Mouse (Mus musculus): ENCODE results near the gene Cox17.

The Cox17 gene

GRCm38 (mm10) chr16:38349881-38350280 lies 3.1 kb downstream of the Cox17 start:
- no peak for DNase-seq (ENCODE audit: low spot score)

GRCm38 (mm10) chr16:38350361-38350855 lies 3.6 kb downstream of the Cox17 start:
- no peak for DNase-seq (ENCODE audit: low spot score)

DNA sequence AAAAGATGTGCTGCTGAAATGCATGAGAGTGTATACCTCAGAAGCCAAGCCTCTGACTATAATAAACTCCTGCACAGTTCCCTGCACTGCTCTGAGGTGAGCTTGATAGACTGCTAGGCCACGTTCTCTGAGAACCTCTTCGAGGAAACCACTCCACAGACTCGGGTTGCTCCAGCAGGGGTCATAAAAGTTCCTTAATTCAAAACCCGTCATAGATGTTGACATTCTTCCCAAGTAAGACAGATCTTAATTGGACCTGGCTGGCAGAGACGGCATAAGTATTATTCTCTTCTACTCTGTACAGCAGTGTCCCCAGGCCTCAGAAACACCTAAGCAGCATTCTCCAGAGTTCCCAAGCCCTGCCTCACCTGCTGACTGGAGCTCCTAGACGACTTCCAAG lies 4.1 kb downstream of the Cox17 start:
- no peak for DNase-seq (ENCODE audit: low spot score)

- DNase-seq (ENCODE audit: low spot score): no peak
Measured at GRCm38 (mm10) chr16:38352031-38352430, 5.2 kb downstream of the Cox17 start.

GRCm38 (mm10) chr16:38352851-38353250 lies 6.1 kb downstream of the Cox17 start:
- DNase-seq (ENCODE audit: low spot score): no peak

- no peak for DNase-seq (ENCODE audit: low spot score)
Measured at GRCm38 (mm10) chr16:38353642-38354041, 6.9 kb downstream of the Cox17 start.

DNA sequence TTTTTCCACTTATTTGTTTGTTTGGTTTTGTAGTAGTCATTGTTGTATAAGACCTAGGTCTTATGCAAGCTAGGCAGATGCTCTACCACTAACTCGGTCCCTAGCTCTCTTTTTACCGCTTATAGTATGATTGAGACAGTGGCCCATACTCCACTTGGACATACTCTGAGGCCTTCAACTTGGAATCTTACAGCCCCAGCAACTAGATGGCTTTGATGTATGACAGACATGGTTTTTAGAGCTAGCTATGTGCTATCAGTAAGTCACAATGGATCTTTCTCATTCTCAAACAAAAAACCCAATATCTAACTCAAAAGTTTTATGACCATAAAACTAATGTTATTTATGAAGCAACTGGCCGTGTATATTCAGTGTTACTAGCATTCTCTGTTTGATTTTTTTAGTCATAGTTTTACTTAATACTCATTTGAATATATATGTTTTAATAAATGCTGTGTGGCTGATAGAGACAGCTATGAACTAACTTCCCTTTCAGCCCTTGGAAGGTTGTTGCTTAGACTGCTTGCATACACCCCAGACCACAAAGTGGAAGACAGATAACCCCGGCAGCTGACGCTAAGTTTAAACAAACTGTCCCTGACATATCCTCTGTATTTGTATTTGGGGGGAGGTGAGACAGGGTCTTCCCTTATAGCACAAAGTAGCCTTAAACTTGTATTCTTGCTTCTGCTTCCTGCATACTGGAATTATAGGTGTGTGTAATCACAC lies 7.6 kb downstream of the Cox17 start:
- DNase-seq (ENCODE audit: low spot score): no peak

GRCm38 (mm10) chr16:38358256-38358812 lies 11.5 kb downstream of the Cox17 start:
- DNase-seq (ENCODE audit: low spot score): no peak

GRCm38 (mm10) chr16:38359241-38359640 lies 12.4 kb downstream of the Cox17 start:
- no peak for DNase-seq (ENCODE audit: low spot score)

GRCm38 (mm10) chr16:38359857-38360256 lies 13.1 kb downstream of the Cox17 start:
- DNase-seq (ENCODE audit: low spot score): no peak

DNA sequence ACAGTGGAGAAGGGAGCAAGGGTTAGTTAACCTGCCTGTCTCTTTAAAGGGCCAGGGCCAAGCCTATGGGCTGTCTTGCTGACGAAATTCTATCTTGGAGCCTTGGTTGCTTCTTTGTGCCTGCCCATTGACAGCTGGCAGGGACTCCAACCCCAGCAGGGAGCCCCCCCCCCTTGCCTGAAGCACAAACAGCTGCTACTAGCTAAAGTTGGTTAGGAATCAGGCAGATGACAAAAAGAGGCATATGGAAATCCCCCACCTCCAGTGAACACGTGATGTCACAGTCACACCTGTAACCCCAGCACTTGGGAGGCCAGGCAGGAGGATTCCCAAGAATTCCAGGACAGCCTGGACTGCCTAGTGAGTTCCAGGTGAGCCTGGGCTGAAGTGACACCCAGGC lies 13.5 kb downstream of the Cox17 start:
- no peak for DNase-seq (ENCODE audit: low spot score)

GRCm38 (mm10) chr16:38361933-38362332 lies 15.1 kb downstream of the Cox17 start, which contains the start of gene Popdc2:
Gene Popdc2 (plus strand): TSS chr16:38362209.
- no peak for DNase-seq (ENCODE audit: low spot score)

DNA sequence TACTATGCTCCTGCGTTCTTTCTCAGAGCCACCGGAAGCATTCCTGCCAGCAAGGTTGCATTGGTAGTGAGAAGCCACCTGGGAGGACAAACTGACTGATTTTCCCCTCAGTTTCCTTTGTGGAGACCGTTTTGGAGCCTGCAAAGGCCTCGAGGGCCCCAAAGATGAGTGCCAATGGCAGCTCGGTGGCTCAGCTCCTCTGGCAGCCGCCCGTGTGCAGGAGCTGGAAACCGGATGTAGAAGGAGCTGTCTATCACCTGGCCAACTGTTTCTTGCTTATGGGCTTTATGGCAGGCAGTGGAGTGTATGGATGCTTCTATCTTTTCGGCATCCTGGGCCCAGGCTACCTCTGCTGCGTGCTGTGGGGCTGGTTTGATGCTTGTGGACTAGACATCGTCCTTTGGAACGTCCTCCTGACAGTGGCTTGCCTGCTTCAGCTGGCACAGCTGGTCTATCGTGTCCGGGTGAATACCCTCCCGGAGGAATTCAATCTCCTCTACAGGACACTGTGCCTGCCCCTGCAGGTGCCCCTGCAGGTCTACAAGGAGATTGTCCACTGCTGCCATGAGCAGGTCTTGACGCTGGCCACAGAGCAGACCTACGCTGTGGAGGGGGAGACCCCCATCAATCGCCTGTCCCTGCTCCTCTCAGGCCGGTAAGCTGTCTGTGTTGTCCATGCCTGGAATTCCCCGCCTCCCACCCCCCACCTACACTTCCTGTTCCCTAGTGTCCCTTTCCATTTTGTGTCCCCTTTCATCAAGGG lies 15.9 kb downstream of the Cox17 start:
- no peak for DNase-seq (ENCODE audit: low spot score)

DNA sequence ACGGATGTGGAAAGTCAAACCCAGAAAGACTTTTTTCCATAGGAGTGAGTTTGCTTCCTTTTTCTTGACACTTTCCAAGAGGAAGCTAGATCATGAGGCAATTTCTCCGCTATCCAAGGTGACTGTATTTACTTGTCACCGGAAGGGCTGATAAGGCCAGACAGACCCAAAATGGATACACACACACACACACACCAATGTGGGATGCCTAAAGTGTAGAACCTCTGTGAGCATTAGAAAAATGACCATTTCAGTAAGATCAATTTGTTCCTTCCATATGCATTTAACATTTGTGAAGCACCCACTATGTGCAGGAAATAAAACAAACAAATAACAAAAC lies 16.4 kb downstream of the Cox17 start:
- no peak for DNase-seq (ENCODE audit: low spot score)

DNA sequence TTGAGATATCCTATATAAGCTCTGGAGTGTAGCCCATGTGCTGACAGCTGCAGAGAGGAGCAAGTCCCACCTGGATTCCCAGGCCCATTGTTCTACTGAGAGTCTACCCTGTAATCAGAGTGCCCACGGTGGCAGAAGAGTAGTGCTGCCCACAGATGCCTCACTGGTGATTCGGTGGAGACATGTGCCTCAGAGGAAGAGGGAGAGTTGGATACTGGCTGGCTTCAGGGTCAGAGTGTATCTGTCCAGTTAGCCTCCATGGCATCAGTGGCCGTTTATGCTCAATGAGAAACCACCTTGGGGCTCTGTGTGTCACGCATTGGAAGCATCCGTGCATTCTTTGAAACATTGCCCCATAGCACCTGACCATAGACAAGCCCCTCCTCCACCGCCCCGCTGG lies 16.9 kb downstream of the Cox17 start:
- DNase-seq (ENCODE audit: low spot score): no peak

- DNase-seq (ENCODE audit: low spot score): no peak
Measured at GRCm38 (mm10) chr16:38365390-38365789, 18.6 kb downstream of the Cox17 start.

GRCm38 (mm10) chr16:38366231-38366630 lies 19.4 kb downstream of the Cox17 start:
- no peak for DNase-seq (ENCODE audit: low spot score)

DNA sequence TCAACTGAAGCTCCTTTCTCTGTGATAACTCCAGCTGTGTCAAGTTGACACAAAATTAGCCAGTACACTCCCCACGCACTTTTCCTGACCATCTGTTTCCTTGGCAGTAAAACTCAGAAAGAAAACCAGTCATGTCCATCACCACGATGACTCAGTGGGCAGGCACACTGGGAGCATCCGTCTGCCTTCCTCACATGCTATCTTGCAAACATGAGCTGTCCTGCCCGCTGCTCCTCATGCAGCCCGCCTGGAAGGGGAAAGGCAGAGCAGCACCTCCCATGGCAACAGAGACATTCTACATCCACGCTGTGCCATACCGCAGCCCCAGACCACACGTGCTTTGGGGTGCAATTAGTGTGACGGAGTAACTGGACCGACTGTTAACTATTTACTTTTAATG lies 21.5 kb downstream of the Cox17 start:
- DNase-seq (ENCODE audit: low spot score): peak; percentile 40

DNA sequence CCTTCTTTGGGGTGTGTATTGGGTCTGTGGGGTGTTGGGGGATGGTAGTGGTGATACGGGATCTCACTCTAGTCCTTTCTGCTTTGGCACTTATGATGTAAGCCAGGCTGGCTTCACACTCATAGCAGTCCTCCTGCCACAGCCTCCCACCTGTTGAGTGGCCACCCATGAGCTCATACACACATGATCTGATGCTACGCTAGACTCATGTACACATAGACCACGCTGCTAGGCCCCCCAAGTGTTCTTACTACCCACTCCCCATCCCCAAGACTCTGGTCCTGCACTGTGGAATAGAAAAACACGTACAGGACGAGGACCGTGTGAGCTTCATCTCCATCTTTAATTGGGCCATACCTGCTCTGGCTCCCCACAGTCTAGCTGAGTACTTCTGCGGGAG lies 22.2 kb downstream of the Cox17 start:
- no peak for DNase-seq (ENCODE audit: low spot score)

DNA sequence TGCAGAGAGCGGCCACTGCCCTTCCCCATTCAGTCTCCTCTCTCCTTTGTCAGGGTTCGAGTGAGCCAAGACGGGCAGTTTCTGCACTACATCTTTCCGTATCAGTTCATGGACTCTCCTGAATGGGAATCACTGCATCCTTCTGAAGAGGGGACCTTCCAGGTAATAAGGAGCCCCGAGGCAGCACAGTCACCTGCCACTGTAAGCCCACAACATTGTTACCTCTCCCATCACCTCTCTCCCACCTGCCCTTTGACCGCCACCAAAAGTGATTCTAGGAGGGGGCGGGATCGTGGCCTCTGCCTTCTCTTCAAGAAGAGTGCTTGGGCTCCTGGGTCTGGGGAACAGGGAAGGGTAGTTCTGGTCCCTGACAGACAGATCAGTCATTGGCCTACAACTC lies 22.6 kb downstream of the Cox17 start:
- no peak for DNase-seq (ENCODE audit: low spot score)

DNA sequence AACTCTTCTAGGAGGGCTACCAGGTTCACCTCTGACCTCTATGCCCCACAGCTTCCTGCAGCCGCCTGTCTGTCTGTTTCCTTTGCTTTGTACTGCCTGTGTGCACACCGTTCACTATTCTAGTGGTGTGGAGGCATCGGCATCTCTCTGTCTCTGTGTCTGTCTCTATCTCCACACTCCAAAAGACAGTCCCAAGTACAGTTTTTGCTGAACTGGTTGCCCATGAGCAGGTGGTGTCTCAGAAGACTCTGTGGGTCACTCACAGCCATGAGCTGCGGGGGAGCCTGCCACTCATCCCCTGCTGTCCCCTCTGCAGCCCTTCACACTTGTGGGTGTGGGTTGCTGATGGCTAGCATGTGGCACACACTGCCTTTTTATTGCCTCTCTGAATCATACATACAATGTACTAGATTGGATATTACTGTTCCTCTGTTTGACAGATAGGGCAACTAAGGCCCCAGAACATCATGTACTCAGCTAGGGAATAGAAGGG lies 23.2 kb downstream of the Cox17 start:
- no peak for DNase-seq (ENCODE audit: low spot score)

GRCm38 (mm10) chr16:38370633-38371374 lies 24.0 kb downstream of the Cox17 start:
- DNase-seq (ENCODE audit: low spot score): peak; percentile 40

All from urinary bladder, postnatal 14 days (tissue).